Mouse (Mus musculus) stomach, postnatal 0 days (tissue): ENCODE results near the gene Pld2. TPM values are rescaled to one million over a fixed set of nuclear protein-coding genes. Genes with fewer than 3 reads are reported as not detected.

ENCODE experiments used
- ATAC-seq: fragments of 200-750 bp; cut with Nextera tagmentation; 2 replicates; pipeline ENCODE4 v1.8.0; 2017; ENCODE audit not compliant: low FRiP score, low TSS enrichment
- DNase-seq: peaks from one replicate; pipeline ENCODE4 v3.0.0-alpha.2; 2016; ENCODE audit warnings: low spot score
- H3K27ac ChIP-seq: fragments of 300-500 bp; sonication (generic); replicated peaks from 2 replicates; pipeline ENCODE4 v1.5.1; 2014; ENCODE audit warnings: mild to moderate bottlenecking, control low read depth
- H3K27me3 ChIP-seq: fragments of 300-500 bp; sonication (generic); 2 replicates; pipeline ENCODE4 v1.6.1; 2014; ENCODE audit warnings: low read length; ENCODE audit not compliant: control insufficient read depth, insufficient read depth
- H3K36me3 ChIP-seq: fragments of 300-500 bp; sonication (generic); 2 replicates; pipeline ENCODE4 v1.6.1; 2014; ENCODE audit warnings: low read length, mixed read lengths; ENCODE audit not compliant: control insufficient read depth, insufficient read depth
- H3K4me1 ChIP-seq: fragments of 300-500 bp; sonication (generic); replicated peaks from 2 replicates; pipeline ENCODE4 v1.6.1; 2014; ENCODE audit warnings: antibody characterized with exemption; ENCODE audit not compliant: control insufficient read depth, insufficient read depth
- H3K4me2 ChIP-seq: fragments of 300-500 bp; sonication (generic); replicated peaks from 2 replicates; pipeline ENCODE4 v1.6.1; 2014; ENCODE audit warnings: low read depth, mild to moderate bottlenecking, control low read depth, moderate library complexity
- H3K4me3 ChIP-seq: fragments of 300-500 bp; sonication (generic); 2 replicates; pipeline ENCODE4 v1.5.1; 2014; ENCODE audit warnings: low read depth, low read length, control low read depth
- H3K9ac ChIP-seq: fragments of 300-500 bp; sonication (generic); 2 replicates; pipeline ENCODE4 v1.6.1; 2014; ENCODE audit warnings: mild to moderate bottlenecking, low read length, control low read depth, mixed read lengths
- H3K9me3 ChIP-seq: fragments of 300-500 bp; sonication (generic); 2 replicates; pipeline ENCODE4 v1.6.1; 2016; ENCODE audit warnings: low read length; ENCODE audit not compliant: control insufficient read depth
- CTCF ChIP-seq: IDR thresholded peaks from 2 replicates; pipeline ENCODE4 v1.5.1; 2016; ENCODE audit warnings: antibody characterized with exemption, low read depth, mild to moderate bottlenecking, moderate library complexity
- EP300 ChIP-seq: optimal IDR thresholded peaks from 2 replicates; pipeline ENCODE3; 2016; ENCODE audit warnings: antibody characterized with exemption
- WGBS: fragments of 180-500 bp; shearing (Covaris S2); extraction: QIAGEN DNeasy Blood & Tissue Kit; methylation state at CpG from one replicate; pipeline ENCODE4 v1.1.7; 2014; 5-methylcytosine and 5-hydroxymethylcytosine counted together
- polyA plus RNA-seq: library from polyadenylated mRNA; unstranded; fragments of >200 nt; fragmentation: Nextera tagmentation; extraction: Ambion mirVana; gene quantifications from 2 replicates; pipeline ENCODE4 v1.2.1, GENCODE M21; 2015

Gene Pld2
- polyA plus RNA-seq, 1 experiment from 2014 or later: 16.2 TPM

DNA sequence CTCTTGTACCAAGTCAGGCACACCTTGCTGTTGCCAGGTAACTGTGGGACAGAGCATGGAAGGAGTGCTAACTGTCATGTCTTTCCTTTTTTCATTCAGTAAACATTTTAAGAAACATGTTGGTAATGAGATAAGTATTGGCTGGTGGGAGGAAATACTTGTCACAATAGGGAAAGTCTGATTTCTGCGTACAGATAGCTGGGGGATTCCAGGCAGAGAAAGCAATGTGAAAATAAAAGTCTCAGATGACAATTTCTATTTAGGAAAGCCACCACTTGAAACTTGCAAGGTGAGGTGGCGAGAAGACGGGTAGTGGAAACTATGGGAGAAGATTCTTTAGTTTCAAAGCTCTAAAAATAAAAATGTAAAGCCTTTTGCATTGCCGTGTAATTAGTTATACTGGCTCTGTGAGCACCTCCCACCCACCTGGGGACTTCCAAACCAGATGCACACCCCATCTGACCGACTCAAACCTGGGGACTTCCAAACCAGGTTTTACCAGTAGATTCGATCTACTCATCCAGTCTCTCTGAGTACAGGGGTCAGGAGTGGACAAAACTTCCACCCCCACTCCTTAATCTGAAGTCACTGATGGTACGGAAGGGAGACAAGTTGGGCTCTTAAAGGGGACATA, 27.0 kb upstream of the Pld2 start:
- no peak for DNase-seq
- Histone ChIP-seq H3K27me3 (no peaks in the 10 kb centered on the region), H3K9ac (no peak overlapping the region), H3K36me3 (no peaks in the 10 kb centered on the region), H3K27ac (no peak overlapping the region), H3K4me1 (no peaks in the 10 kb centered on the region), H3K4me2 (no peak overlapping the region), H3K9me3 (no peaks in the 10 kb centered on the region), H3K4me3 (no peak overlapping the region)
- 77% methylated on average over 7 of the region's 7 CpGs for WGBS
- TF ChIP-seq EP300 (no peak), CTCF (no peak)
- no peak for ATAC-seq

DNA sequence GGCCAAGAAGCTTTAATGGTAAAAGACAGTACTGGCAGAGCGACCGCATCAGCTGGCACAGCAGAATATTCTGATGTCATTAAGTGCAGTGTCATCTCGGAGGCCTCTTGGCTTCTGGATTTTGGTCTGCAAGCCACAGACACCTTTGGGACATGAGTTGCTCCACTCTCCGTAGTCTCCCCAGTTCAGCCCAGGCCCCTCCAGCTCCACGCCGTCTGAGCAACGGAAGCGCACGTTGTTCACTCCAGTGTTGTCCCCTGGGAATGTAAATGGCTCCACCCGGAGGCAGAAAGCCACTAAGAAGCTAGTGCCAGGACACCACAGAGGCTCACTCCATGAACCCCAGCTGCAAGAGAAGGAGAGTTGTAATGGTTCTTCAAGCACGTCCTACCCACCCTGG, 26.3 kb upstream of the Pld2 start:
- Histone ChIP-seq H3K27me3 (no peaks in the 10 kb centered on the region), H3K9ac (no peak overlapping the region), H3K27ac (no peak overlapping the region), H3K4me2 (no peak overlapping the region), H3K9me3 (no peaks in the 10 kb centered on the region), H3K36me3 (no peaks in the 10 kb centered on the region), H3K4me3 (no peak overlapping the region), H3K4me1 (no peaks in the 10 kb centered on the region)
- 57% methylated on average over 11 of the region's 11 CpGs for WGBS
- TF ChIP-seq CTCF (peak; percentile 23; the same call in 1 of the 2 replicates), EP300 (no peak)
- no peak for ATAC-seq
- no peak for DNase-seq

DNA sequence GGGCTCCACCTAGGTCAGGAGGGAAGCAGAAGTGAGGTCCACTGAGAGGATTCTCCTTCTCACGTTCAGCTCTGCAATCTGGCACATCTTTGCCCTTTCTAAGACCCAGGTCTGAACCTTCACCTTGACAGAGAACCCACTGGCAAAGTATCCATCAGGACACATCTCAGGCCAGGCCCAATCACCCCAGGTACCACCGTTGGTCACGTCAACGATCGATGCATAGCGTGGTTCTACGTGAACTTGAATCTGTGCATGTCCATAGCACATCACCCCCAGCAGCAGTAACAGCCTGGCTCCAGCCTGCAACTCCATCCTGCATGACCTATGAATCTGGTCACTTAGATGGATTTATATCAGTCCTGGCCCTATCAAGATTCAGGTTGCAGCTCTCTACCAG, 25.6 kb upstream of the Pld2 start, which contains the start of gene Vmo1:
Gene Vmo1, minus strand, starts transcription at position 329 of the 400 bp plus-strand sequence.
- no peaks in the 10 kb centered on the region for H3K4me1 ChIP-seq
- H3K4me2 ChIP-seq: no peak within 1 kb of the TSS
- no peaks in the 10 kb centered on the region for H3K27me3 ChIP-seq
- ATAC-seq: no peak
- no peaks in the 10 kb centered on the region for H3K9me3 ChIP-seq
- TF ChIP-seq EP300 (no peak), CTCF (no peak)
- H3K4me3 ChIP-seq: no peak within 1 kb of the TSS
- no peak within 1 kb of the TSS for H3K9ac ChIP-seq
- WGBS: 88% methylated on average over 7 of the region's 7 CpGs
- no peak for DNase-seq
- no peaks in the 10 kb centered on the region for H3K36me3 ChIP-seq
- no peak within 1 kb of the TSS for H3K27ac ChIP-seq

DNA sequence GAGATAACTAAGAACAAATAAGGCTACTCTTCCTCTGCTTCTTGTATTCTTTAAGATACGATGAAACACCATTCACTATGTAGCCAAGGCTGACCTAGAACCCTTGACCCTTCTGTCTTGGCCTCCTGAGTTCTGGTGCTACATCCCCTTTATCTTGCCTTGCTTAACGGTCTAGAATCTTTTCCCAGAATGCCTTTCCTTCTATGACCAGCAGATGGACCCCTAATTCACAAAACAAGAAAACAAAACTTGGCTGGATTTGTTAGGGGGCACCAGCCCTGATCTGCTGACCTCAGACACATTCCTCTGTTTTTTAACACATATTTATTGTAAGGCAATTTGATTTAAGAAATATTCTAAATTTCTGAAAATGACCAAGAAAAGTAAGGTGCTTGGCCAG, 23.5 kb upstream of the Pld2 start:
- DNase-seq: no peak
- Histone ChIP-seq H3K9ac (no peak overlapping the region), H3K27me3 (no peaks in the 10 kb centered on the region), H3K4me1 (no peaks in the 10 kb centered on the region), H3K4me2 (no peak overlapping the region), H3K36me3 (no peaks in the 10 kb centered on the region), H3K9me3 (no peaks in the 10 kb centered on the region), H3K27ac (no peak overlapping the region), H3K4me3 (no peak overlapping the region)
- whole genome bisulfite sequencing: 28% methylated on average over 2 of the region's 2 CpGs
- peak; percentile 85 for TF ChIP-seq CTCF
- TF ChIP-seq EP300: no peak
- no peak for ATAC-seq

DNA sequence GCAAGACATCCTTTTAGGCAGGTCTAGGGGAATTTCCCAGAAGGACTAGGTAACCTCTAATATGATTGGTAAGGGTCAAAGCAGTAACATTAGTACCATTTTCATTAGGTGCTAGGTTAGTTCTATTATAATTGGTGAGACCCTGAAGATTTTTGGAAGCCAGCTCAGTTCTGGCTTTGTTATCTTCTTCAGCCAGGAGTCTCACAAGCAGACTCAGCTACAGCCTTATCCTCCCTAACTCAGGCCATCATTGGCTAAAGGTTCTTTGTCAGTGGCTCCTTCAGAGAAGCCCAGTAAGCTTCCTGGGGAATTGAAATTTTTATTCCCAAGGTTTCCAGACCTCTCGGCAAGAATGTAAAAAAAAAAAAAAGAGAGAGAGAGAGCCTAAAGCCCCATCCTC, 21.4 kb upstream of the Pld2 start:
- no peak for TF ChIP-seq CTCF
- TF ChIP-seq EP300: no peak
- Histone ChIP-seq H3K4me1 (no peaks in the 10 kb centered on the region), H3K27me3 (no peaks in the 10 kb centered on the region), H3K27ac (no peak overlapping the region), H3K9ac (no peak overlapping the region), H3K9me3 (no peaks in the 10 kb centered on the region), H3K4me2 (no peak overlapping the region), H3K36me3 (no peaks in the 10 kb centered on the region), H3K4me3 (no peak overlapping the region)
- ATAC-seq (no peak), DNase-seq (no peak)
- 69% methylated on average over 1 of the region's 1 CpGs for WGBS

DNA sequence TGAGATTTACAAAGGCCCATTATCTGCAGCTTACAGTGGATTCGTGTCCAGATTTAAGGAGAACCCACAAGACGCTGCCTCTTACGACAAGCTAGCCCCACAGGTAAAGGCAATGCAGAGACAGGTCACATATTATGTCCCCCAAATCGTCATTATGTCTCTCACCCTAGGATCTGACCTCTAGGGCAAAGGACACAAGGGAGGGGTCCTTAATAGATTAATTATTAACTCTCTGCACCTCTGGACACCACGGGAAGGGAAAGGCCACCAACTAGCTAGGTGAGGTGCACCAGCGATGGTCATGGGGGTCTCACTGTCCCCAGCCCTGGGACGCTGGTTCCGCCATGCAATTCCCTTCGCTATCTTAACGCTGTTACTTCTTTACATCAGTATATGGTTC, 20.9 kb upstream of the Pld2 start, which contains the start of gene Gltpd2:
Gene Gltpd2, plus strand, starts transcription at position 274 of the 400 bp plus-strand sequence.
- 80% methylated on average over 10 of the region's 10 CpGs for WGBS
- no peaks in the 10 kb centered on the region for H3K4me1 ChIP-seq
- peak within 1 kb of the TSS; percentile 70 for H3K9ac ChIP-seq
- no peak for TF ChIP-seq EP300
- no peak for TF ChIP-seq CTCF
- H3K4me2 ChIP-seq: peak within 1 kb of the TSS; percentile 57
- no peaks in the 10 kb centered on the region for H3K36me3 ChIP-seq
- DNase-seq: no peak
- no peak for ATAC-seq
- H3K4me3 ChIP-seq: peak within 1 kb of the TSS; percentile 37
- no peaks in the 10 kb centered on the region for H3K9me3 ChIP-seq
- peak within 1 kb of the TSS; percentile 85 for H3K27ac ChIP-seq
- H3K27me3 ChIP-seq: no peaks in the 10 kb centered on the region
